Mouse (Mus musculus) kidney, embryonic 16.5 days (tissue): ENCODE data around the gene Dpm3. TPM values are rescaled to one million over a fixed set of nuclear protein-coding genes. Genes with fewer than 3 reads are reported as not detected.

Source experiments
- ATAC-seq: fragments of 200-750 bp; cut with Nextera tagmentation; 2 replicates; pipeline ENCODE4 v1.8.0; 2017; ENCODE audit warnings: moderate TSS enrichment; ENCODE audit not compliant: low FRiP score, low TSS enrichment
- H3K27ac ChIP-seq: fragments of 300-500 bp; sonication (generic); 2 replicates; pipeline ENCODE4 v1.5.1; 2014; ENCODE audit warnings: low read length
- H3K27me3 ChIP-seq: fragments of 300-500 bp; sonication (generic); 2 replicates; pipeline ENCODE4 v1.6.1; 2014; ENCODE audit warnings: low read length, control low read depth, mixed read lengths; ENCODE audit not compliant: insufficient read depth
- H3K36me3 ChIP-seq: fragments of 300-500 bp; sonication (generic); 2 replicates; pipeline ENCODE4 v1.6.1; 2014; ENCODE audit warnings: low read length, control low read depth, mixed read lengths; ENCODE audit not compliant: insufficient read depth
- H3K4me1 ChIP-seq: fragments of 300-500 bp; sonication (generic); 2 replicates; pipeline ENCODE4 v1.6.1; 2014; ENCODE audit warnings: low read length, control low read depth, mixed read lengths; ENCODE audit not compliant: insufficient read depth
- H3K4me2 ChIP-seq: fragments of 300-500 bp; sonication (generic); replicated peaks from 2 replicates; pipeline ENCODE4 v1.6.1; 2014; ENCODE audit warnings: low read depth, low read length
- H3K4me3 ChIP-seq: fragments of 300-500 bp; sonication (generic); 2 replicates; pipeline ENCODE4 v1.5.1; 2014; ENCODE audit warnings: mild to moderate bottlenecking, low read length
- H3K9ac ChIP-seq: fragments of 300-500 bp; sonication (generic); replicated peaks from 2 replicates; pipeline ENCODE4 v1.6.1; 2014; ENCODE audit warnings: low read length
- H3K9me3 ChIP-seq: fragments of 300-500 bp; sonication (generic); 2 replicates; pipeline ENCODE4 v1.6.1; 2016; ENCODE audit warnings: low read length, control low read depth
- WGBS: fragments of 180-500 bp; shearing (Covaris S2); extraction: QIAGEN DNeasy Blood & Tissue Kit; methylation state at CpG from one replicate; pipeline ENCODE4 v1.1.7; 2014; 5-methylcytosine and 5-hydroxymethylcytosine counted together
- polyA plus RNA-seq: library from polyadenylated mRNA; unstranded; fragments of >200 nt; fragmentation: Nextera tagmentation; extraction: Ambion mirVana; gene quantifications from 2 replicates; pipeline ENCODE4 v1.2.1, GENCODE M21; 2015

The Dpm3 gene
- polyA plus RNA-seq, 1 experiment from 2014 or later, result 146 TPM

DNA sequence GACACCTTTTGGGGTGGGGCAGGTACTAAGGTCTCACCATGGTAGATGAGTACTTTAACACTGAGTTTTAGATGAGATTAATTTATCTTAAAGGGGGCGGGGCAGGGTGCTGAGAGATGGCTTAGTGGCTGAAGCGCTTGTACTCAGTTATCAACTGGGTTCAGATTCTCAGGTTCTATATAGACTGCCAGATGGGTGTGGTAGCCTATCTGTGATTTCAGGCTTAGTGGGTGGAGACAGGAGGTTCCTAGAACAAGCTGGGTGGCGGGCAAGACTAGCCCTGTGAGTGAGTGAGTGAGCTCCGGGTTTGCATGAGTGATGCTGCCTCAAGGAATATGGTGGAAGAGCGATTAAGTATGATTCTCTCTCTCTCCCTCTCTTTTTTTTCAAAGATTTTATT is 4.2 kb upstream of the Dpm3 start:
- 94% methylated on average over 5 of the region's 5 CpGs for WGBS
- no peak for ATAC-seq
- Histone ChIP-seq H3K27ac (no peak overlapping the region), H3K36me3 (no peaks in the 10 kb centered on the region), H3K9ac (no peak overlapping the region), H3K9me3 (no peaks in the 10 kb centered on the region), H3K4me2 (no peak overlapping the region), H3K4me1 (peaks cover 16% of the 10 kb centered on the region), H3K4me3 (no peak overlapping the region), H3K27me3 (no peaks in the 10 kb centered on the region)

GRCm38 (mm10) chr3:89256177-89256576 is 3.0 kb upstream of the Dpm3 start:
- no peak overlapping the region for H3K27ac ChIP-seq
- H3K27me3 ChIP-seq, result no peaks in the 10 kb centered on the region
- peaks cover 8% of the 10 kb centered on the region for H3K4me1 ChIP-seq
- no peak overlapping the region for H3K9ac ChIP-seq
- no peak for ATAC-seq
- 84% methylated on average over 5 of the region's 5 CpGs for WGBS
- no peaks in the 10 kb centered on the region for H3K9me3 ChIP-seq
- no peak overlapping the region for H3K4me3 ChIP-seq
- H3K4me2 ChIP-seq, result no peak overlapping the region
- no peaks in the 10 kb centered on the region for H3K36me3 ChIP-seq

DNA sequence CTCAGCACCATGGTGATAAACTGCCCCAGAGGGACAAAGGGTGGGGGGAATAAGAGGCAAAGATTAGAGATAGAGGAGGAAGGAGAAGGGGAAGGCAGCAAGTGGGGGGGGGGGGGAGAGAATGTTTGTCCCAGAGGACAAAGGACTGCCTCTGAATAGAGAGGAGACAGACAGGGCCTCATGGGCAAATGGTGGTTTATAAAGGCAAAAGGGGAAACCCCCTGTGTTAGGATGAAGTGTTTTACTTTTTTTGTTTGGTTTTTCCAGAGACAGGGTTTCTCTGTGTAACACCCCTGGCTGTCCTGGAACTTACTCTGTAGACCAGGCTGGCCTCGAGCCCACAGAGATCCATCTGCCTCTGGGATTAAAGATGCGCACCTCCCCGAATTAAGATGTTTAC is 1.1 kb downstream of the Dpm3 start:
- Histone ChIP-seq H3K9me3 (no peaks in the 10 kb centered on the region), H3K4me2 (no peak overlapping the region), H3K9ac (no peak overlapping the region), H3K27me3 (no peaks in the 10 kb centered on the region), H3K36me3 (no peaks in the 10 kb centered on the region), H3K27ac (no peak overlapping the region), H3K4me1 (no peaks in the 10 kb centered on the region), H3K4me3 (no peak overlapping the region)
- ATAC-seq, result no peak
- 73% methylated on average over 3 of the region's 3 CpGs for WGBS

GRCm38 (mm10) chr3:89262417-89262816 is 3.3 kb downstream of the Dpm3 start:
- H3K27me3 ChIP-seq, result no peaks in the 10 kb centered on the region
- no peak for ATAC-seq
- WGBS, result 67% methylated on average over 10 of the region's 10 CpGs
- peak overlapping the region; percentile 31; the same call in 1 of the 2 replicates for H3K27ac ChIP-seq
- H3K4me2 ChIP-seq, result no peak overlapping the region
- H3K36me3 ChIP-seq, result no peaks in the 10 kb centered on the region
- no peak overlapping the region for H3K9ac ChIP-seq
- H3K4me3 ChIP-seq, result no peak overlapping the region
- peaks cover 8% of the 10 kb centered on the region for H3K4me1 ChIP-seq
- H3K9me3 ChIP-seq, result no peaks in the 10 kb centered on the region

GRCm38 (mm10) chr3:89266439-89266893 is 7.3 kb downstream of the Dpm3 start:
- under 1% methylated on average over 20 of the region's 20 CpGs for WGBS
- ATAC-seq, result peak; percentile 76
- Histone ChIP-seq H3K27ac (peak overlapping the region; percentile 65), H3K9ac (peak overlapping the region; percentile 90), H3K4me2 (peak overlapping the region; percentile 92), H3K27me3 (no peaks in the 10 kb centered on the region), H3K36me3 (0 out of 2 replicates have a peak, but pooled peaks cover 3% of the 10 kb centered on the region), H3K9me3 (no peaks in the 10 kb centered on the region), H3K4me3 (peak overlapping the region; percentile 83), H3K4me1 (peaks cover 38% of the 10 kb centered on the region)

- Histone ChIP-seq H3K9ac (no peak overlapping the region), H3K36me3 (peaks cover 19% of the 10 kb centered on the region), H3K4me3 (no peak overlapping the region), H3K27ac (no peak overlapping the region), H3K4me1 (peaks cover 38% of the 10 kb centered on the region), H3K27me3 (no peaks in the 10 kb centered on the region), H3K9me3 (no peaks in the 10 kb centered on the region), H3K4me2 (peak overlapping the region; percentile 76; the same call in 1 of the 2 replicates)
- 68% methylated on average over 8 of the region's 8 CpGs for WGBS
- ATAC-seq, result no peak
Measured at GRCm38 (mm10) chr3:89268916-89269315, 9.8 kb downstream of the Dpm3 start.

GRCm38 (mm10) chr3:89270051-89270755 is 11.0 kb downstream of the Dpm3 start, which contains the start of gene Slc50a1:
Slc50a1 (minus strand) TSS chr3:89270570.
- Histone ChIP-seq H3K36me3 (peaks cover 24% of the 10 kb centered on the region), H3K9me3 (no peaks in the 10 kb centered on the region), H3K4me1 (peaks cover 38% of the 10 kb centered on the region), H3K27ac (peak within 1 kb of the TSS; percentile 88), H3K4me3 (peak within 1 kb of the TSS; percentile 62), H3K27me3 (no peaks in the 10 kb centered on the region), H3K9ac (peak within 1 kb of the TSS; percentile 77), H3K4me2 (peak within 1 kb of the TSS; percentile 76)
- peak; percentile 43; the same call in 1 of the 2 replicates for ATAC-seq
- 2% methylated on average over 39 of the region's 39 CpGs for WGBS

DNA sequence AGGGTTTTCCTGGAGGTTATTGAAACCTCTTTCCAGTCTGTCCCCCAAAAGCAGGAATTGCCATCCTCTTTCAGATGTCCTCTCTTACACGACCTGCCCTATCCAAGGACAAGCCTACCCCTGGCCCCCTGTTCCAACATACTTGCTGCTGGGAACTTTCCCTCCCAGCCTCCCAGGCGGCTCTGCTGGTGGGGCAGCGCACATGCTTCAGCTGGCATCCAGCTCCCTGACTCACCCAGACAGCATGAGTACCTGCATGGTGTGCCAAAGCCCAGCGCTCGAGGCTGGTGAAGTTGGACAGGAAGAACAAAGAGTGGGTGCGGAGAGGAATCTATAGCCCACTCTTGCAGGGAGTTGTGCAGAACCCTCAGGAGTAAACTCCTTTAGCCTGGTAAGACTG is 11.7 kb downstream of the Dpm3 start:
- H3K4me1 ChIP-seq, result peaks cover 40% of the 10 kb centered on the region
- peaks cover 31% of the 10 kb centered on the region for H3K36me3 ChIP-seq
- peak overlapping the region; percentile 88 for H3K27ac ChIP-seq
- H3K27me3 ChIP-seq, result no peaks in the 10 kb centered on the region
- ATAC-seq, result no peak
- peak overlapping the region; percentile 62 for H3K4me3 ChIP-seq
- peak overlapping the region; percentile 76 for H3K4me2 ChIP-seq
- H3K9ac ChIP-seq, result peak overlapping the region; percentile 77
- 65% methylated on average over 6 of the region's 6 CpGs for WGBS
- H3K9me3 ChIP-seq, result no peaks in the 10 kb centered on the region

DNA sequence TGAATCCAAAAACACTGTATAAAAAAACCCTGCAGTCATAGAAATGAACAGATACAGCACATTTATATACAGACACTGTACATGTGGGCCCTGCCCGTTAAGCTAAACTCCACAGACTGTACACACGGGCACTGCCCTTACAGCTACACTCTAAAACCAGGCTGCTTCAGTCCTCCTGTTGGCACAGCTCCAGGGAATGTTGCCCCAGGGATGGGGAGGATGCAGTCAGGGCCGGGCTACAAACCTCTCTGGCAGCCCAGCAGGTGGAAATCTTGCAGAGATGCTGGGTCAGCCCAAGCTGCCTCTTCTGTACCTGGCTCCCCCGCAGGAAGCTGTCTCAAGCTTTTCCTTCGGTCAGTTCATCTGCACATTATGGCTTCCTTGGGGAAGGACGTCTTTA is 12.6 kb downstream of the Dpm3 start:
- no peak overlapping the region for H3K9ac ChIP-seq
- no peak overlapping the region for H3K27ac ChIP-seq
- H3K4me1 ChIP-seq, result peaks cover 46% of the 10 kb centered on the region
- H3K4me3 ChIP-seq, result no peak overlapping the region
- H3K27me3 ChIP-seq, result no peaks in the 10 kb centered on the region
- no peak overlapping the region for H3K4me2 ChIP-seq
- WGBS, result 68% methylated on average over 6 of the region's 6 CpGs
- ATAC-seq, result no peak
- H3K9me3 ChIP-seq, result no peaks in the 10 kb centered on the region
- peaks cover 33% of the 10 kb centered on the region for H3K36me3 ChIP-seq

GRCm38 (mm10) chr3:89276061-89276460 is 16.9 kb downstream of the Dpm3 start:
- no peak overlapping the region for H3K4me3 ChIP-seq
- no peaks in the 10 kb centered on the region for H3K27me3 ChIP-seq
- no peaks in the 10 kb centered on the region for H3K9me3 ChIP-seq
- H3K4me2 ChIP-seq, result no peak overlapping the region; the same call in 1 of the 2 replicates
- H3K4me1 ChIP-seq, result peaks cover 36% of the 10 kb centered on the region
- H3K36me3 ChIP-seq, result peaks cover 30% of the 10 kb centered on the region
- WGBS, result 92% methylated on average over 13 of the region's 13 CpGs
- no peak overlapping the region for H3K27ac ChIP-seq
- H3K9ac ChIP-seq, result no peak overlapping the region
- ATAC-seq, result no peak
